Mouse (Mus musculus) liver, embryonic 14.5 days (tissue): ENCODE measurements around the gene Pycard. TPM values are rescaled to one million over a fixed set of nuclear protein-coding genes. Genes with fewer than 3 reads are reported as not detected.

Source experiments
- ATAC-seq: fragments of 200-750 bp; cut with Nextera tagmentation; 2 replicates; pipeline ENCODE4 v1.8.0; 2017; ENCODE audit warnings: moderate number of reproducible peaks, mild to moderate bottlenecking, moderate library complexity; ENCODE audit not compliant: insufficient read depth
- DNase-seq, 3 experiments: peaks; one replicate each; pipeline ENCODE4 v3.0.0-alpha.2; 2012 to 2013; ENCODE audit warnings: low read depth in 3 of 3, low spot score in 3 of 3
- H3K27ac ChIP-seq: fragments of 300-500 bp; sonication (generic); 2 replicates; pipeline ENCODE4 v1.5.1; 2014; ENCODE audit warnings: moderate library complexity, mild to moderate bottlenecking, control low read depth, inconsistent platforms
- H3K27me3 ChIP-seq: fragments of 300-500 bp; sonication (generic); 2 replicates; pipeline ENCODE4 v1.6.1; 2014; ENCODE audit warnings: mild to moderate bottlenecking, low read length, moderate library complexity; ENCODE audit not compliant: control insufficient read depth, insufficient read depth
- H3K36me3 ChIP-seq: fragments of 300-500 bp; sonication (generic); replicated peaks from 2 replicates; pipeline ENCODE4 v1.6.1; 2014; ENCODE audit warnings: low read depth; ENCODE audit not compliant: control insufficient read depth, insufficient read depth
- H3K4me1 ChIP-seq, 2 experiments: fragments of 200-500 bp in 1 of 2; fragments of 300-500 bp in 1 of 2; sonication (generic) in 1 of 2; replicated peaks; 2 replicates each; pipeline ENCODE4 v1.6.1; 2012 to 2014; ENCODE audit warnings: antibody characterized with exemption in 1 of 2, inconsistent platforms in 1 of 2, low read length in 1 of 2; ENCODE audit not compliant: control insufficient read depth in 2 of 2, insufficient read depth in 2 of 2
- H3K4me2 ChIP-seq: fragments of 300-500 bp; sonication (generic); 2 replicates; pipeline ENCODE4 v1.6.1; 2014; ENCODE audit warnings: low read depth, mild to moderate bottlenecking, control low read depth, moderate library complexity
- H3K4me3 ChIP-seq, 2 experiments: fragments of 200-500 bp in 1 of 2; fragments of 300-500 bp in 1 of 2; sonication (generic) in 1 of 2; 2 replicates each; pipeline ENCODE4 v1.5.1; 2012 to 2014; ENCODE audit warnings: low read depth in 2 of 2, low read length in 2 of 2, mild to moderate bottlenecking in 2 of 2, control low read depth in 1 of 2, inconsistent platforms in 1 of 2, moderate library complexity in 1 of 2; ENCODE audit not compliant: insufficient read depth in 1 of 2
- H3K9ac ChIP-seq: fragments of 300-500 bp; sonication (generic); replicated peaks from 2 replicates; pipeline ENCODE4 v1.6.1; 2014; ENCODE audit warnings: mild to moderate bottlenecking, control low read depth, moderate library complexity
- H3K9me3 ChIP-seq: fragments of 300-500 bp; sonication (generic); 2 replicates; pipeline ENCODE4 v1.6.1; 2016; ENCODE audit warnings: low read length, mixed read lengths; ENCODE audit not compliant: control insufficient read depth
- CTCF ChIP-seq: IDR thresholded peaks from 2 replicates; pipeline ENCODE4 v1.5.1; 2016; ENCODE audit warnings: antibody characterized with exemption, low read depth, control low read depth
- EP300 ChIP-seq: IDR thresholded peaks from 2 replicates; pipeline ENCODE4 v1.6.1; 2016; ENCODE audit warnings: antibody characterized with exemption, low read depth
- WGBS: fragments of 180-500 bp; shearing (Covaris S2); extraction: QIAGEN DNeasy Blood & Tissue Kit; methylation state at CpG from one replicate; pipeline ENCODE4 v1.1.7; 2014; ENCODE audit not compliant: insufficient replicate concordance; 5-methylcytosine and 5-hydroxymethylcytosine counted together
- polyA plus RNA-seq, 2 experiments: library from polyadenylated mRNA; depleted of rRNA in 1 of 2; stranded (reverse) in 1 of 2; unstranded in 1 of 2; fragments of >200 nt; fragmentation: Nextera tagmentation in 1 of 2; extraction: Ambion mirVana in 1 of 2; gene quantifications; 2 replicates each; pipeline versions ENCODE4 v1.2.1 to v1.2.3; 2012 to 2014

The Pycard gene
- polyA plus RNA-seq, 2 experiments = 20.2 to 39.3 TPM

DNA sequence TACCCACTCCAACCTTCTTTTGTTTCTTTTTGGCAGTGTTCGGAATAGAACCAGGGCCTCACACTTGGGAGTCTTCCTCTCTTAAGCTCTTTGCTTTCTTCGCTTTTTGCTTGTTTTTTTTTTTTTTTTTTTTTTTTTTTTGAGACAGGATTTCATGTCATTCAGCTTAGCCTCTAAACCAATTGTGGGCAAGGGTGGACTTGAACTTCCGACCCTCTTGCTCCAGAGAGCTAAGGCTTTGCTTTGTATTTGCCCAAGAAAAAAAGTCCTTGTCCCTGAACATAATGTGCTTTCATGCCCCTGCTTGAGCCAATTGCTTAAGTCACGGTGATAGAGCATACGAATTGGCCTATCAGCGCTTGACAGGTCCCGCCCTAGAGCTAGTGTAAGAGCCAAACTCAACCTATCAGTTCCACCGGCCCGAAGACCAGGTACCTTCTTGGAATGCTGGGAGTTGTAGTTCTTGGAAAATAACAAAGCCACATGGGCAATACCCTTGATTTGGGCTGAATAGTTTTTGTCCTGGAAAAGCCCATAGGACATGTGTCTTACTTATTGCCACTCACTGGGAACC lies 37.8 kb upstream of the Pycard start:
- Histone ChIP-seq H3K4me3 (no peak overlapping the region), H3K9me3 (no peaks in the 10 kb centered on the region), H3K9ac (no peak overlapping the region), H3K36me3 (no peaks in the 10 kb centered on the region), H3K27me3 (no peaks in the 10 kb centered on the region), H3K4me1 (peaks cover 0 to 4% of the 10 kb centered on the region in 2 experiments; a peak in 2 of 4 replicates), H3K27ac (no peak overlapping the region), H3K4me2 (no peak overlapping the region)
- TF ChIP-seq EP300 (no peak), CTCF (no peak)
- ATAC-seq (peak; percentile 77), DNase-seq (peak; percentile 30 to 52 (median 41))
- WGBS = 43% methylated on average over 9 of the region's 9 CpGs

- H3K4me1 ChIP-seq = no peaks in the 10 kb centered on the region
- TF ChIP-seq CTCF = no peak
- TF ChIP-seq EP300 = no peak
- 49% methylated on average over 4 of the region's 4 CpGs for WGBS
Observed at GRCm38 (mm10) chr7:128025381-128025780, 31.7 kb upstream of the Pycard start.

DNA sequence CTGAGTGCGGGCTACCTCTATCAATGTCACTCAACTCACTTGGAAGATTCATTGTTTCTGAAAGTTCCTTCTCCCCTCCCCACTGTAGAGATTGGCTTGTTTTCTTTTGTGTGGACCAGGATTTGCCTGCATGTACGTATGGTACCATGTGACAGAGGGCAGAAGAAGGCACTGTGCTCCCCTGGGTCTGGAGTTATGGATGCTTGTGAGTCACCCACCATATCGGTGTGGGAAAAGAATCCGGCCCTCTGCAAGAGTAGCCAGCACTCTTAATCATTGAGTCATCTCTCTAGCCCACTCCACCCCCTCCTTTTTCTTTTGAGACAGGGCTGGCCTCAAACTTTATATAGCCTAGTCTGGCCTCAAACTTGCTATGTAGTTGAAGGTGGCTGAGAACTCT lies 31.3 kb upstream of the Pycard start:
- WGBS = 67% methylated on average over 4 of the region's 4 CpGs
- Histone ChIP-seq H3K4me1 (no peaks in the 10 kb centered on the region), H3K9me3 (no peaks in the 10 kb centered on the region), H3K4me2 (no peak overlapping the region), H3K36me3 (no peaks in the 10 kb centered on the region), H3K9ac (no peak overlapping the region), H3K4me3 (no peak overlapping the region), H3K27me3 (no peaks in the 10 kb centered on the region), H3K27ac (no peak overlapping the region)
- DNase-seq (no peak), ATAC-seq (no peak)
- TF ChIP-seq CTCF (no peak), EP300 (no peak)

More at GRCm38 (mm10) chr7:128025381-128025780, 31.7 kb upstream of the Pycard start:
- DNase-seq = no peak
- no peak for ATAC-seq
- no peak overlapping the region for H3K9ac ChIP-seq
- H3K9me3 ChIP-seq = no peaks in the 10 kb centered on the region
- H3K27ac ChIP-seq = no peak overlapping the region
- no peak overlapping the region for H3K4me3 ChIP-seq
- H3K36me3 ChIP-seq = no peaks in the 10 kb centered on the region
- H3K27me3 ChIP-seq = no peaks in the 10 kb centered on the region
- H3K4me2 ChIP-seq = no peak overlapping the region

DNA sequence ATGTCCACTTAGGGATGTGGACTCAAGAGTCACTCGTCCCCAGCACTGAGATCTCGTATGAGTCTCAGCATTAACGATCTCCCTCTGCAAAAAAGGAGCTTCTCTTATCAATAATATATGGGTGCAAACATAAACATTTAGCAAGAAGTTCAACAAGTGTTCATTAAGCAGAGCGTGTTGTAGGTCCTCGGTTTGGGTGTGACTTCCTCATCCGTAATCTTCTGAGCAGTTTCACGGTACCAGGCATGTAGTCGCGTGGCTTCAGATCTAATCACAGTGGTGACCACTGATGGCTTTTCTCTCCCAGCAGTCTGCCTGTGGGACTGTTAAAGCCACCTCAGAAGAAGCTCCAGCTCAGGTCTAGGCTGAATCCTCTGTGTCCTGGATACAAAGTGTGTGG lies 30.7 kb upstream of the Pycard start:
- TF ChIP-seq CTCF (no peak), EP300 (no peak)
- Histone ChIP-seq H3K9me3 (no peaks in the 10 kb centered on the region), H3K27ac (no peak overlapping the region), H3K9ac (no peak overlapping the region), H3K36me3 (no peaks in the 10 kb centered on the region), H3K4me1 (no peaks in the 10 kb centered on the region), H3K4me3 (no peak overlapping the region), H3K27me3 (no peaks in the 10 kb centered on the region), H3K4me2 (no peak overlapping the region)
- WGBS = 56% methylated on average over 9 of the region's 9 CpGs
- no peak for ATAC-seq
- DNase-seq = no peak

DNA sequence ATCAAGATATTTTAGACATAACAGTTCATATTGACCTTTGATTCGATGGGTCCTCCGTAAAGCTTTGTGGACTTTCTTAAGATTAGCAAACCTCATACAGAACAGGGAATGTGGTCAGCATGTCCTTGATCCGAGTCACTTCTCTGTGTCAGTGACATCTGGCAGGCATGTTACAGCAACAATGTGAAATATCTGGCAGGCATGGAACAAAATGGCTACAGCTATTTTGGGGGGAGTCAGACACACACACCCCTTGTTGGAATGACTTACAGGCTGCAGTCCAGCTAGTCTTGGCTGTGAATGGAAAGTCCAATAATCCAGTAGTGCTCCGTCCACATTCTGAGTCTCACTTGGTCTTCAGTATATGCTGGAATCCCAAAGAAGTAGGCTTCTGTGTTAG lies 29.9 kb upstream of the Pycard start:
- H3K27ac ChIP-seq = no peak overlapping the region

More for the DNA sequence above, 29.9 kb upstream of the Pycard start:
- Histone ChIP-seq H3K36me3 (no peaks in the 10 kb centered on the region), H3K27me3 (no peaks in the 10 kb centered on the region), H3K4me3 (no peak overlapping the region), H3K9ac (no peak overlapping the region), H3K4me1 (no peaks in the 10 kb centered on the region), H3K9me3 (no peaks in the 10 kb centered on the region), H3K4me2 (no peak overlapping the region)
- 73% methylated on average over 4 of the region's 4 CpGs for WGBS
- TF ChIP-seq CTCF (no peak), EP300 (no peak)
- ATAC-seq (no peak), DNase-seq (no peak)
